Mouse (Mus musculus): ENCODE measurements around the gene Arhgef12. TPM values are rescaled to one million over a fixed set of nuclear protein-coding genes. Genes with fewer than 3 reads are reported as not detected.
"Not testable (repeated sequence)": the region's sequence is repeated elsewhere in the genome, so short reads cannot be mapped to it uniquely, and the experiment has no call there.

Gene Arhgef12
- polyA plus RNA-seq (2017; shearing (Covaris generic)) = 10 to 100 TPM in 2 of 3 experiments, 1 to 10 TPM in 1; 4.5 to 20.4 (median 17.1) TPM

GRCm38 (mm10) chr9:43107187-43107517 is at the start of gene Arhgef12:
Gene Arhgef12, minus strand, starts transcription at chr9:43107239.
- no peak for ATAC-seq

- ATAC-seq = no peak
These were observed 48.9 kb upstream of the Arhgef12 start for GRCm38 (mm10) chr9:43155960-43156359.

GRCm38 (mm10) chr9:43151779-43152178 is 44.7 kb upstream of the Arhgef12 start:
- no peak for ATAC-seq

GRCm38 (mm10) chr9:43150957-43151356 is 43.9 kb upstream of the Arhgef12 start:
- no peak for ATAC-seq

- no peak for ATAC-seq
These were observed 43.0 kb upstream of the Arhgef12 start for GRCm38 (mm10) chr9:43150075-43150474.

GRCm38 (mm10) chr9:43149498-43149897 is 42.5 kb upstream of the Arhgef12 start:
- ATAC-seq = no peak

GRCm38 (mm10) chr9:43145196-43145595 is 38.2 kb upstream of the Arhgef12 start:
- ATAC-seq = no peak

GRCm38 (mm10) chr9:43144206-43144810 is 37.3 kb upstream of the Arhgef12 start:
- no peak for ATAC-seq

- ATAC-seq = no peak
These were observed 34.8 kb upstream of the Arhgef12 start for GRCm38 (mm10) chr9:43141839-43142238.

- no peak for ATAC-seq
These were observed 26.5 kb upstream of the Arhgef12 start for GRCm38 (mm10) chr9:43133525-43133924.

- ATAC-seq = no peak
These were observed 25.3 kb upstream of the Arhgef12 start for GRCm38 (mm10) chr9:43132380-43132779.

- ATAC-seq = no peak
These were observed 24.9 kb upstream of the Arhgef12 start for GRCm38 (mm10) chr9:43131940-43132339.

- no peak for ATAC-seq
These were observed 23.6 kb upstream of the Arhgef12 start for GRCm38 (mm10) chr9:43130684-43131083.

- no peak for ATAC-seq
These were observed 20.2 kb upstream of the Arhgef12 start for GRCm38 (mm10) chr9:43127101-43127787.

- ATAC-seq = no peak
These were observed 15.3 kb upstream of the Arhgef12 start for GRCm38 (mm10) chr9:43122379-43122778.

GRCm38 (mm10) chr9:43121948-43122347 is 14.9 kb upstream of the Arhgef12 start:
- ATAC-seq = not testable (repeated sequence)

GRCm38 (mm10) chr9:43116997-43117336 is 9.9 kb upstream of the Arhgef12 start:
- ATAC-seq = no peak

GRCm38 (mm10) chr9:43116134-43116996 is 9.3 kb upstream of the Arhgef12 start, which contains the start of gene Tmem136:
Gene Tmem136, minus strand, starts transcription at chr9:43116570.
- peak; percentile 98 for ATAC-seq

GRCm38 (mm10) chr9:43115431-43116133 is 8.5 kb upstream of the Arhgef12 start:
- no peak for ATAC-seq

- no peak for ATAC-seq
These were observed 7.8 kb upstream of the Arhgef12 start for GRCm38 (mm10) chr9:43114833-43115232.

- no peak for ATAC-seq
These were observed 3.4 kb upstream of the Arhgef12 start for GRCm38 (mm10) chr9:43110286-43110980.

GRCm38 (mm10) chr9:43109125-43109524 is 2.1 kb upstream of the Arhgef12 start:
- no peak for ATAC-seq
